In the genomic region with DNA sequence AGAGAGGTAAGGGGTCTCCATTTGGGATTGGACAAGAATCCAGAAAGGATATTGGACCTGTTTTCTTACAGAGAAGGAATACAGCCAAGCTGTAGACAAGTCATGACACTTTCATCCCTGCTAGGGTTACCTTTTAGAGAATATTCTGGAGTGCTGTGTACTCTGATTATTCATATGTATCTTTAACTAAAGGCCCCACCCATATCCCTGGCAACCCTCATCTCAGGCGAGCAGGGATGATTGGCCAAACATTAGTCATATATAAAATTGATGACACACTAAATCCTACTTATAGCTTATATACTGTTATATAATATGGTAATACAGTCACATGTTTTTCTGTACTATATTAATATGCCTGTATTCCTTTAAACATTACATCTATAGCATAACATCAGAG, we compare ENCODE assay signal across 22 mouse cellular contexts.
"Had no signal": no experiment of that assay in that cellular context is flagged by ENCODE, and none has a peak within 500 bp of the region (broad histone marks: within the 10 kb centered on the region; RNA-seq: fewer than 3 reads in every experiment).

No protein-coding gene starts in this region.

- H3K4me2 ChIP-seq: kidney, embryonic 15.5 days; lung, embryonic 15.5 days; midbrain, embryonic 15.5 days; neural tube, embryonic 12.5 days; neural tube, embryonic 15.5 days had no signal

- H3K9ac ChIP-seq: kidney, embryonic 15.5 days; lung, embryonic 15.5 days; midbrain, embryonic 15.5 days; neural tube, embryonic 12.5 days; neural tube, embryonic 15.5 days had no signal

- H3K4me3 ChIP-seq: kidney, embryonic 15.5 days; left cerebral cortex, adult 2 months; lung, embryonic 15.5 days; midbrain, embryonic 10.5 days; midbrain, embryonic 15.5 days; neural tube, embryonic 12.5 days; neural tube, embryonic 15.5 days had no signal

- H3K27me3 ChIP-seq: kidney, embryonic 15.5 days; lung, embryonic 15.5 days; midbrain, embryonic 15.5 days; neural tube, embryonic 12.5 days; neural tube, embryonic 15.5 days had no signal

- ATAC-seq: intestine, postnatal 0 days; midbrain, embryonic 15.5 days had no signal

- DNase-seq: kidney, adult 2 months; kidney, postnatal 10 days; kidney, postnatal 36 days; layer of hippocampus, postnatal 36 days; lung, adult 18-20 months; lung, postnatal 14 days; right cerebral cortex, adult 18-20 months; right cerebral cortex, postnatal 14 days; right cerebral cortex, postnatal 4 days; thymus, adult 2 months; thymus, postnatal 14 days; thymus, postnatal 4 days had no signal

- H3K36me3 ChIP-seq: kidney, embryonic 15.5 days; lung, embryonic 15.5 days; midbrain, embryonic 10.5 days; midbrain, embryonic 15.5 days; neural tube, embryonic 12.5 days; neural tube, embryonic 15.5 days had no signal

- H3K9me3 ChIP-seq: kidney, embryonic 15.5 days; lung, embryonic 15.5 days; midbrain, embryonic 10.5 days; midbrain, embryonic 15.5 days; neural tube, embryonic 12.5 days; neural tube, embryonic 15.5 days had no signal

- H3K27ac ChIP-seq: kidney, embryonic 15.5 days; left cerebral cortex, adult 2 months; lung, embryonic 15.5 days; macrophage; midbrain, embryonic 10.5 days; midbrain, embryonic 15.5 days; neural tube, embryonic 12.5 days; neural tube, embryonic 15.5 days; stomach, postnatal 0 days had no signal
